Mouse (Mus musculus): ENCODE results near the gene Prpf19. TPM values are rescaled to one million over a fixed set of nuclear protein-coding genes. Genes with fewer than 3 reads are reported as not detected.

Prpf19 gene
- 115 TPM in 2 replicates for polyA plus RNA-seq (2011; ENCODE audit: insufficient read length, low read depth, missing spikeins)

DNA sequence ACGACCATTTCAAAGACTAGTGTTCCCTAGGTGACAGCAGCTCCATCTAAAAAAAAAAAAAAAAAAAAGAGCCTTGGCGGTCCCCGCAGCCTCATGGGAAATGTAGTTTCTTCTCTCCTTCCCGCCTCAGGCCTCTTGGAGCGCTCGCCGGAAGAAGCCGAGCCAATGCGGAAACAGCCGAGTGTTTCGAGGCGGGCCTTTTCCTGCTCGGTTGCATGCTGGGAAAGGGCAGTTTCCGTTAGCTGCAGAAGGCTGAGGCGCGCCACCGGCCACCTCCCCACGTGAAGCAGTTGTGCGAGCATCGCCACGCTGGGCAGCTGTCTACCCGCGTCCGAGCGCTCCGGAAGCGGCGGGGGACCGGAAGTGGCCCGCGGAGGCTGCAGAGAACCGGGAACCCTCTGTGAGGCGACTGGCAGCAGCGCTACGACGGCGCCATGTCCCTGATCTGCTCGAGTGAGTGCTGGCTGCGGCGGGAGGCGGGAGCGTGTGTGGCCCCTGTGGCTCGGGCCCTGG lies at the start of gene Prpf19:
Gene Prpf19 (plus strand): TSS at position 216 of the 513 bp plus-strand sequence.
- peak; percentile 88 for TF ChIP-seq POLR2A (IDR thresholded peaks at IDR 0.05; ENCODE audit: low read depth, low read length)
- no peak for TF ChIP-seq CTCF (IDR thresholded peaks at IDR 0.05; ENCODE audit: borderline replicate concordance, insufficient read depth, low read length)
- H3K27ac ChIP-seq (ENCODE audit: insufficient read depth, low read length), result peak within 1 kb of the TSS; percentile 65
- peak within 1 kb of the TSS; percentile 85 for H3K4me3 ChIP-seq (ENCODE audit: insufficient read depth, low read length)
- peaks cover 5% of the 10 kb centered on the region for H3K4me1 ChIP-seq (ENCODE audit: control insufficient read depth, insufficient read depth, low read length)

DNA sequence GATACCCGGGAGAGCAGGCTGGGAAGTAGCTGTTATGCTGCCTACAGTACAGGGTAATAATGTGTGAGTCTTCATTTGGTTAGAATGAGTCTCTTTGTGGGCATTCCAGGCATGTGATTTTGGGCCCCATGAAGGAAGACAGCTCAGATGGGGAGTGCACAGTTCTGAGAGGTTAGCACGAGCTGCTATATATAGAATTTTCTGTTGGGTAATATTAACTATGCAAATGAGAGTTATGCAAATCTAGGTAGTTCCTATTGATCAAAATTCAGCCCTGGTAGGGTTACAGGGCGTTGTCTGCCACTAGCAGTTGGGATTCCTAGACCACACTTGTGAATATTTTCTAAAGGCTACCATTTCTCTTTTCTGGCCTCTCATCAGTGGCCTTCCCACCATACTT lies 49.6 kb upstream of the Prpf19 start:
- Histone ChIP-seq H3K27ac (ENCODE audit: insufficient read depth, low read length) (no peak overlapping the region), H3K4me3 (ENCODE audit: insufficient read depth, low read length) (no peak overlapping the region), H3K4me1 (ENCODE audit: control insufficient read depth, insufficient read depth, low read length) (no peaks in the 10 kb centered on the region)
- TF ChIP-seq POLR2A (IDR thresholded peaks at IDR 0.05; ENCODE audit: low read depth, low read length) (no peak), CTCF (IDR thresholded peaks at IDR 0.05; ENCODE audit: borderline replicate concordance, insufficient read depth, low read length) (no peak)

DNA sequence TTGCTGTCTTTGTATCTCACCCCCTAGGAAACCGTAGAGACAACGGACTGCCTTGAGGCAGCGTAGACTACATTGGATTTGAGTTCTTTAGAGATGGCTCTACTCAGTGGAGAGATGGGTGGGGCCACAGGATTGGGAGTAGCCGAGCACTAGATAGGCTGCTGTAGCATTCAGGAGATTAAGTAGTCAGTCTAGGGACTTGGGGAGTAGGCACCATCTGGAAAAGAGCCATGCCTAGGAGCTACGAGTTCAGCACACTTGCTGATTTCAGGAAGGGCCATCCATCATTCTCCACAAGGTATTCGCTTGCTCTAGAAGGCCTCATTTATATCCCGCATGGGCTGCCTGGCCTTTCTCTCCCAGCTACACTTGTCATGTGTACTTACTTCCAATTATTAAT lies 48.9 kb upstream of the Prpf19 start:
- H3K4me1 ChIP-seq (ENCODE audit: control insufficient read depth, insufficient read depth, low read length), result no peaks in the 10 kb centered on the region
- TF ChIP-seq CTCF (IDR thresholded peaks at IDR 0.05; ENCODE audit: borderline replicate concordance, insufficient read depth, low read length) (no peak), POLR2A (IDR thresholded peaks at IDR 0.05; ENCODE audit: low read depth, low read length) (no peak)
- H3K27ac ChIP-seq (ENCODE audit: insufficient read depth, low read length), result no peak overlapping the region
- H3K4me3 ChIP-seq (ENCODE audit: insufficient read depth, low read length), result no peak overlapping the region

DNA sequence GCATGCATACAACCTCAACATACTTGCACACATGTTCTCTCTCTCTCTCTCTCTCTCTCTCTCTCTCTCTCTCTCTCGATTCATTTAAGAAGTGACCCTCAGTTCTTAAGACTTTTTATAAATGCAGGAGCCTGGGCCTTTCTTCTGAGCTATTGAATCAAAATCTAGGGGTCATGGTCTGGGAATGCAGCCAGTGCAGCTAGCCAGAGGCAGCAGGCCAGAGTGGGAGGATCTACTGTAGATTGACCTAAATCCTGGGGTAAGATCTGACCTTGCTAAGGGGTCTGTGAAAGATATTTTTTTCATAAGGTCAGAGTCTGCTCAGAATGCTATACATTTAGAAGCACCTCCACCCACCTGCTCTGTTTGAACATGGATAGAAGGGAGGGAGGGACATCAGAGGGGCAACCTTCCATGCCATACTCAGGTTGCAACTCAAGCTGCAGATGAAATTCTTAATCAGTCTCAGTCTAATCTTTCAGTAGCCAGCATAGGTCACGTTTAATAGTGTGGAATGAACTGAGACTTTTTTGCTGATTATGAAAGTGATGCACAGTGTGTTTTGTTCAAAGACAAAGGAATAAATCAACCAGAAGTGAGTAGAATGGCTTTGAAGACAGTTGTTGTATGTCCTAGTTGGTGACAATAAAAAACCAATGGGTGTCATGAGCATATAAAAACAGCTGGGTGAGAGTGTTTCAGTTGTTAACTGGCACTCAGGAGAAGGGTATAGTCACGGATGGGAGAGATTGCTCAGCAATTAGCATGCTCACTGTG lies 47.5 kb upstream of the Prpf19 start:
- no peaks in the 10 kb centered on the region for H3K4me1 ChIP-seq (ENCODE audit: control insufficient read depth, insufficient read depth, low read length)
- TF ChIP-seq POLR2A (IDR thresholded peaks at IDR 0.05; ENCODE audit: low read depth, low read length), result no peak
- no peak for TF ChIP-seq CTCF (IDR thresholded peaks at IDR 0.05; ENCODE audit: borderline replicate concordance, insufficient read depth, low read length)
- no peak overlapping the region for H3K4me3 ChIP-seq (ENCODE audit: insufficient read depth, low read length)
- no peak overlapping the region for H3K27ac ChIP-seq (ENCODE audit: insufficient read depth, low read length)

DNA sequence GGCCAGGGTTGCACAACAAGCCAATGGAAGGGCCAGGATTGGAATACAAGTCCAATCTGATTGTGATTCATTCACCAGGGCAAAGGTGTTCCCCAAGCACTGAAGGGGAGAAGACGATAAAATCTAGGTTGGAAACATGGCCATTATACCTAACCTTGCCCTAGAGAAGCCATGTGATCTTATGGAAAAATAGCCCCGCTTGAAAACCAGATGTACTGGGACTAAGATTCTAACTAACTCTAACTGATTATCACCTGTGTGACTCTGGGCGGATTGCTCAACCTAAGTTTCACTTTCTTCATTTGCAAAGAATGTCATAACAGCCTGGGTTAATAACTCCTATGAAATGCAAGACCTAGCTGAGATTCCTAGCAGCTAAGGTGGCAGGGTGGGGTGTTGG lies 39.6 kb upstream of the Prpf19 start:
- no peak for TF ChIP-seq CTCF (IDR thresholded peaks at IDR 0.05; ENCODE audit: borderline replicate concordance, insufficient read depth, low read length)
- TF ChIP-seq POLR2A (IDR thresholded peaks at IDR 0.05; ENCODE audit: low read depth, low read length), result no peak
- Histone ChIP-seq H3K27ac (ENCODE audit: insufficient read depth, low read length) (no peak overlapping the region), H3K4me3 (ENCODE audit: insufficient read depth, low read length) (no peak overlapping the region), H3K4me1 (ENCODE audit: control insufficient read depth, insufficient read depth, low read length) (no peaks in the 10 kb centered on the region)

DNA sequence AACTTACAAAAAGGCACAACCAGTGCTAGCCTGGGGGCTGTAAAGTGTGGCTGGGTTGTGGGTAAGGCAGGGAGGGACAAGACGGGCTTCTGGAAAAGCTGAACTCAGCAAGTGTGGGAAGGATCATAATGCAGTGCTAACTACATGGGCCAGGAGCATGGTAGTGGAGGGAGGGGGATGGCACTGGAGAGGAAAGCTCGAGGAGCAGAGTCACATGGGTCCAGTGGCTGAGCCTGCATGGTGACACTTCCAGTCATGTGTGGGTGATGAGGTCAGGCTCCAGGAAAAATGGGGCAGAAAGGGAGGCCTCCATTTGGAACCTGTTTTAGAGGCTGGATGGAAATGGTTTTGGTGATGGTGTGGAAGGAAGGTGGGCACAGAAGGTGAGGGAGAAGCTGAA lies 38.5 kb upstream of the Prpf19 start:
- H3K4me1 ChIP-seq (ENCODE audit: control insufficient read depth, insufficient read depth, low read length), result no peaks in the 10 kb centered on the region
- H3K4me3 ChIP-seq (ENCODE audit: insufficient read depth, low read length), result no peak overlapping the region
- TF ChIP-seq CTCF (IDR thresholded peaks at IDR 0.05; ENCODE audit: borderline replicate concordance, insufficient read depth, low read length) (no peak), POLR2A (IDR thresholded peaks at IDR 0.05; ENCODE audit: low read depth, low read length) (no peak)
- H3K27ac ChIP-seq (ENCODE audit: insufficient read depth, low read length), result no peak overlapping the region

DNA sequence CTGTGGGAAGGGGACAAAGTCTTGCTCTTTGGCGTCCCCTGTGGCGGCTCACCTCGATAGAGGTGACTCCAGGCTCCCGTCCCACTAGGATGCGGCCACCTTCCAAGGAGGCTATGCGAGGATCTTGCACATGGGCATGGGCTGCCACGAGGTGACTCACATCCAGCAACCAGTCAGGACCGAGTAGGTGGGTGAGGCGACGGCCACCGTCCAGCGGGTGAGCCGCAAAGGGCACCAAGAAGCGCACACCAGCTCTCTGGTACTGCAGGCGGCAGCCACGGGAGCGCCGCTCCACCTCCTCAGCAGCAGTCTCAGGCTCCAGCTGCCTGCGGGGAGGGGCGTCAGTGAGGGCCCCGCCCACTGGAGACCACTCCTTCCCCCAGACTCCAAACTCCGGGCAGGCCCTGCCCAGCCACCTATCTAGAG lies 34.9 kb upstream of the Prpf19 start:
- Histone ChIP-seq H3K4me3 (ENCODE audit: insufficient read depth, low read length) (no peak overlapping the region), H3K4me1 (ENCODE audit: control insufficient read depth, insufficient read depth, low read length) (no peaks in the 10 kb centered on the region), H3K27ac (ENCODE audit: insufficient read depth, low read length) (no peak overlapping the region)
- no peak for TF ChIP-seq POLR2A (IDR thresholded peaks at IDR 0.05; ENCODE audit: low read depth, low read length)

DNA sequence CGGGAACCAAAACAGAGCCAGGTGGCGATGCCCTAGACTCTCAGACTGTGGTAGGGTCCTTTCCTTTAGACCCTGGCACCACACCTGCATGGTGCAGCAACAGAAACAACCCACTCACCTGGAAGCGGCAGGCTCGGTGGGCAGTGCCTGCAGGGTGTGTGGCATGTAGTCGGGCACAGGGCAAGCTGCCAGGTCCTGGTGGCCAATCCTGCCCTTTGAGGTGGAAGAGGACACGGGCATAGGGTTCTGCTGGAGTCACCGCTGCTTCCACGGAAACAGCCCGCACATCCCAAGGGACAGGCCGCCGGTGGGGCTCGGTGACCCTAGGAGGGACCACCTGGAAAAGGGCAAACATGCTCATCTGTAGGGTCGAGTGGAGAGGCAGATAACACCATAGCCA lies 28.7 kb upstream of the Prpf19 start:
- TF ChIP-seq POLR2A (IDR thresholded peaks at IDR 0.05; ENCODE audit: low read depth, low read length) (no peak), CTCF (IDR thresholded peaks at IDR 0.05; ENCODE audit: borderline replicate concordance, insufficient read depth, low read length) (no peak)
- Histone ChIP-seq H3K4me3 (ENCODE audit: insufficient read depth, low read length) (no peak overlapping the region), H3K4me1 (ENCODE audit: control insufficient read depth, insufficient read depth, low read length) (peaks cover 5% of the 10 kb centered on the region; the same call in 1 of the 2 replicates), H3K27ac (ENCODE audit: insufficient read depth, low read length) (no peak overlapping the region)

DNA sequence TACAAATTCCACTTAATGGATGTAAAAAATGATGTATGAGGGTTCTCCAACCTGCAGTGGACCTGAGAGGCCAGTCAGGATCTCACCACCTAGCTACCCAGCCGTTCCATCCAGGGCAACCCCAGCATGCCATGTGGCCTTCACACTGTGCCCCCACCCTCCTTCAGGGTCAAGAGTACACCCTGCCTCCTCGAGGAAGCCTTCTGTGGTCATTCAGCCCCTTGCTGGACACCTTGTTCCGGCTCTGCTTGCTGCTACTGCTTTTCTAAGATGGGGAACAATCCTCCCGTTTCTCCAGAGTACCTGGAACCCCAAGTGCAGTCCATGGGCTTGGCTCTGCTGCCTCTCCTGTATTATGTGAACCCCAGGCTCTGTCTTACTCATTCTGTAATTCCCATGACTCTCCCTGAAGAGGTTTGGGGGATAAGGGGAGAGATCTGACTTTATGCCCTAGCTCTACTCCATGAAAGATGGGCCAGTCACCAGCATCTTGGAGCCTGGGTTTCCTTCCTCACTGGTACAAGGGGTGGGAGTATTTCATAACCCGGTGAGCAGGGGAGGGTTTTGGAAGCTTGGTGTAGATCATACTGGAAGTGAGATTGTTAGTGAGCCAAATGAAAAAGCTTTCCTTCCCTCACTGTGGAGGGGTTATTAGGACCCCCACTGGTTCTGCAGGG lies 26.9 kb upstream of the Prpf19 start:
- Histone ChIP-seq H3K4me3 (ENCODE audit: insufficient read depth, low read length) (peak overlapping the region; percentile 82), H3K4me1 (ENCODE audit: control insufficient read depth, insufficient read depth, low read length) (peaks cover 5% of the 10 kb centered on the region; the same call in 1 of the 2 replicates), H3K27ac (ENCODE audit: insufficient read depth, low read length) (no peak overlapping the region)
- TF ChIP-seq CTCF (IDR thresholded peaks at IDR 0.05; ENCODE audit: borderline replicate concordance, insufficient read depth, low read length) (no peak), POLR2A (IDR thresholded peaks at IDR 0.05; ENCODE audit: low read depth, low read length) (no peak)

DNA sequence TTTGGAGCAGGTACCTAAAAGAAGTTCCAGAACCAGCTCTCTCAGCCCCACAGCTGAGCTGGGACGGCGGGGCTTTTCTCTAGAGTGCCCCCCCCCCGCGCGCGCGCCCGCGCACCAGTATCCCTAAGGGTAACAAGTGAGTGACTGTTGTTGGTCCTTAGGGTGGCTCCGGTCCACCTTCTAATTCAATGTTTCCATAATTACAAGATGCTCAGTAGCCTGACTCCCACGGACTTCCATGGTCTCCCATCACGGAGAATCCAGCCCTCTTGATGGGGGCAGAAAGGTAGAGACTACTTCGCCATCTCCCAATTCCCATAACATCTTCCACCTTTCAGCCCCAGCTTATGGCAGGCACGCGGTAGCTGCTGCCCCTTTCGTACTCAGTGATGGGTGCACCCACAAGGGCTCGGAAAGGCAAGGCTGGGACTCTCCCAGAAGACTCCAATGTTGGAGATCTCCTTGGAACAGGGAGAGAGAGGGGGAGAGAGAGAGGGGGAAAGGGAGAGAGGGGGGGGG lies 26.3 kb upstream of the Prpf19 start:
- H3K27ac ChIP-seq (ENCODE audit: insufficient read depth, low read length), result no peak overlapping the region
- no peak for TF ChIP-seq CTCF (IDR thresholded peaks at IDR 0.05; ENCODE audit: borderline replicate concordance, insufficient read depth, low read length)
- no peak for TF ChIP-seq POLR2A (IDR thresholded peaks at IDR 0.05; ENCODE audit: low read depth, low read length)
- peak overlapping the region; percentile 82 for H3K4me3 ChIP-seq (ENCODE audit: insufficient read depth, low read length)
- H3K4me1 ChIP-seq (ENCODE audit: control insufficient read depth, insufficient read depth, low read length), result peaks cover 5% of the 10 kb centered on the region; the same call in 1 of the 2 replicates

All from embryonic fibroblast, embryonic 13.5 days (primary cell).